Mouse (Mus musculus): ENCODE results near the gene Rbm3. TPM values are rescaled to one million over a fixed set of nuclear protein-coding genes. Genes with fewer than 3 reads are reported as not detected.

The Rbm3 gene
- total and polyA plus RNA-seq, 3 experiments, result 750 to 1,021 TPM; not detected in 1

GRCm38 (mm10) chrX:8102213-8102668 is 43.4 kb downstream of the Rbm3 start (continued):
- 0 out of 2 replicates have a peak, but pooled peaks have one; percentile 59 for TF ChIP-seq MAFK (IDR thresholded peaks at IDR 0.05; ENCODE audit: borderline replicate concordance, low read depth, low read length)
- TF ChIP-seq ELF1 (IDR thresholded peaks at IDR 0.05; ENCODE audit: low read depth, low read length), result no peak
- TF ChIP-seq USF2 (IDR thresholded peaks at IDR 0.05; ENCODE audit: borderline replicate concordance in 1 of 2, insufficient read depth in 1 of 2, low read depth in 1 of 2, low read length in 2 of 2), result no peak
- TF ChIP-seq MXI1 (IDR thresholded peaks at IDR 0.05; ENCODE audit: low read depth, low read length), result peak; percentile 63
- TF ChIP-seq MYC (IDR thresholded peaks at IDR 0.05; ENCODE audit: low read depth, low read length), result peak; percentile 85
- no peak for TF ChIP-seq CHD1 (IDR thresholded peaks at IDR 0.05; ENCODE audit: low read depth, low read length)
- TF ChIP-seq BHLHE40 (IDR thresholded peaks at IDR 0.05; ENCODE audit: borderline replicate concordance, low read depth, low read length), result peak; percentile 81; the same call in 1 of the 2 replicates
- TF ChIP-seq SIN3A (IDR thresholded peaks at IDR 0.05; ENCODE audit: low read length), result peak; percentile 85
- no peak for TF ChIP-seq ZMIZ1 (IDR thresholded peaks at IDR 0.05; ENCODE audit: low read depth, low read length)
- TF ChIP-seq SMC3 (IDR thresholded peaks at IDR 0.05; ENCODE audit: low read depth, low read length), result no peak
- TF ChIP-seq ZNF384 (IDR thresholded peaks at IDR 0.05; ENCODE audit: low read depth, low read length), result 0 out of 2 replicates have a peak, but pooled peaks have one; percentile 26
- TF ChIP-seq MAZ (IDR thresholded peaks at IDR 0.05; ENCODE audit: low read depth, low read length), result peak; percentile 39; the same call in 1 of the 2 replicates

- TF ChIP-seq ZKSCAN1 (IDR thresholded peaks at IDR 0.05; ENCODE audit: low read depth, low read length), result no peak
- TF ChIP-seq GATA1 (IDR thresholded peaks at IDR 0.05; ENCODE audit: low read depth, low read length), result no peak
- TF ChIP-seq EP300 (IDR thresholded peaks at IDR 0.05; ENCODE audit: low read depth in 1 of 2, low read length in 2 of 2), result no peak
- TF ChIP-seq CHD1 (IDR thresholded peaks at IDR 0.05; ENCODE audit: low read depth, low read length), result no peak
- TF ChIP-seq ZMIZ1 (IDR thresholded peaks at IDR 0.05; ENCODE audit: low read depth, low read length), result no peak
- TF ChIP-seq SMC3 (IDR thresholded peaks at IDR 0.05; ENCODE audit: low read depth, low read length), result peak; percentile 37
- TF ChIP-seq ZC3H11A (IDR thresholded peaks at IDR 0.05; ENCODE audit: low read depth, low read length), result peak; percentile 25
- peak; percentile 60; the same call in 1 of the 2 replicates for TF ChIP-seq ZNF384 (IDR thresholded peaks at IDR 0.05; ENCODE audit: low read depth, low read length)
- TF ChIP-seq SIN3A (IDR thresholded peaks at IDR 0.05; ENCODE audit: low read length), result 0 out of 2 replicates have a peak, but pooled peaks have one; percentile 35
- TF ChIP-seq RAD21 (IDR thresholded peaks at IDR 0.05; ENCODE audit: low read depth, low read length), result peak; percentile 61
- no peak for TF ChIP-seq RCOR1 (IDR thresholded peaks at IDR 0.05; ENCODE audit: low read depth, low read length)
- peak; percentile 22 to 56 (median 40); a peak in 5 of 6 replicates for TF ChIP-seq CTCF (IDR thresholded peaks at IDR 0.05 in 2 of 3, conservative IDR thresholded peaks at IDR 0.05 in 1 of 3; ENCODE audit: control insufficient read depth in 1 of 3, insufficient read depth in 1 of 3, low read depth in 2 of 3, low read length in 3 of 3, poor library complexity in 1 of 3, severe bottlenecking in 1 of 3)
- no peak for DNase-seq (ENCODE audit: low read depth, low spot score)
Observed at GRCm38 (mm10) chrX:8101017-8101416, 44.7 kb downstream of the Rbm3 start.

More at GRCm38 (mm10) chrX:8101017-8101416, 44.7 kb downstream of the Rbm3 start:
- peaks cover 4 to 30% of the 10 kb centered on the region in 2 experiments; a peak in 3 of 4 replicates for H3K4me1 ChIP-seq (ENCODE audit: control insufficient read depth in 1 of 2, insufficient read depth in 2 of 2, low read length in 2 of 2)
- no peaks in the 10 kb centered on the region for H3K27me3 ChIP-seq (ENCODE audit: control insufficient read depth in 1 of 2, insufficient read depth in 2 of 2, low read length in 2 of 2)
- H3K9ac ChIP-seq (ENCODE audit: control insufficient read depth, low read depth, low read length, poor library complexity, severe bottlenecking), result no peak overlapping the region
- no peak overlapping the region for H3K4me3 ChIP-seq (ENCODE audit: control insufficient read depth in 1 of 2, insufficient read depth in 1 of 2, low read depth in 2 of 2, low read length in 2 of 2)
- peak overlapping the region; percentile 81; the same call in 1 of the 2 replicates for H3K27ac ChIP-seq (ENCODE audit: control insufficient read depth, low read depth, low read length)
- H3K79me2 ChIP-seq (ENCODE audit: control insufficient read depth, insufficient read depth, low read length, poor library complexity), result peaks cover 2% of the 10 kb centered on the region; the same call in 1 of the 2 replicates
- no peaks in the 10 kb centered on the region for H3K9me3 ChIP-seq (replicated peaks; ENCODE audit: insufficient read depth, low read length)
- peaks cover 0 to 29% of the 10 kb centered on the region in 2 experiments; a peak in 2 of 4 replicates for H3K36me3 ChIP-seq (ENCODE audit: control insufficient read depth in 1 of 2, insufficient read depth in 2 of 2, low read length in 2 of 2)

Measured in MEL (cell line).